Mouse (Mus musculus) bone marrow macrophage, adult 2 months (primary cell): ENCODE measurements around the gene Ift52. TPM values are rescaled to one million over a fixed set of nuclear protein-coding genes. Genes with fewer than 3 reads are reported as not detected.

ENCODE experiments used
- H3K27ac ChIP-seq: 2 replicates; pipeline ENCODE4 v1.5.1; 2012; ENCODE audit warnings: low read depth, low read length; ENCODE audit not compliant: insufficient read depth
- H3K4me1 ChIP-seq: 2 replicates; pipeline ENCODE4 v1.6.1; 2012; ENCODE audit warnings: low read length; ENCODE audit not compliant: control insufficient read depth, insufficient read depth
- H3K4me3 ChIP-seq: 2 replicates; pipeline ENCODE4 v1.5.1; 2012; ENCODE audit warnings: mild to moderate bottlenecking, low read length, moderate library complexity; ENCODE audit not compliant: insufficient read depth
- CTCF ChIP-seq: IDR thresholded peaks from 2 replicates; pipeline ENCODE4 v1.5.1; 2012; ENCODE audit warnings: low read depth, mild to moderate bottlenecking, low read length, moderate library complexity
- POLR2A ChIP-seq: IDR thresholded peaks from 2 replicates; pipeline ENCODE4 v1.6.1; 2012; ENCODE audit warnings: mild to moderate bottlenecking, low read depth, low read length, borderline replicate concordance
- polyA plus RNA-seq: library from polyadenylated mRNA; stranded (reverse); fragments of >200 nt; gene quantifications from 2 replicates; pipeline ENCODE4 v1.2.4, GENCODE M21; 2012; ENCODE audit not compliant: missing spikeins, insufficient read depth, insufficient read length

Gene Ift52
- polyA plus RNA-seq, 1 experiment, result 37.9 TPM

GRCm38 (mm10) chr2:162985923-162986322, 31.2 kb upstream of the Ift52 start:
- Histone ChIP-seq H3K27ac (no peak overlapping the region), H3K4me1 (peaks cover 9% of the 10 kb centered on the region), H3K4me3 (no peak overlapping the region)
- TF ChIP-seq POLR2A (no peak), CTCF (no peak)

- TF ChIP-seq CTCF (no peak), POLR2A (no peak)
- H3K4me3 ChIP-seq, result no peak overlapping the region
- no peak overlapping the region for H3K27ac ChIP-seq
- peaks cover 9% of the 10 kb centered on the region for H3K4me1 ChIP-seq
Measured at GRCm38 (mm10) chr2:162986764-162987163, 30.4 kb upstream of the Ift52 start.

GRCm38 (mm10) chr2:162987218-162987617, 29.9 kb upstream of the Ift52 start, which contains the start of gene Sgk2:
Gene Sgk2 (plus strand): TSS chr2:162987330.
- no peak for TF ChIP-seq POLR2A
- TF ChIP-seq CTCF, result no peak
- Histone ChIP-seq H3K4me3 (no peak within 1 kb of the TSS), H3K27ac (no peak within 1 kb of the TSS), H3K4me1 (peaks cover 9% of the 10 kb centered on the region)

GRCm38 (mm10) chr2:162988235-162988634, 28.9 kb upstream of the Ift52 start:
- no peak overlapping the region for H3K27ac ChIP-seq
- H3K4me1 ChIP-seq, result peaks cover 9% of the 10 kb centered on the region
- TF ChIP-seq CTCF, result no peak
- no peak for TF ChIP-seq POLR2A
- H3K4me3 ChIP-seq, result no peak overlapping the region

DNA sequence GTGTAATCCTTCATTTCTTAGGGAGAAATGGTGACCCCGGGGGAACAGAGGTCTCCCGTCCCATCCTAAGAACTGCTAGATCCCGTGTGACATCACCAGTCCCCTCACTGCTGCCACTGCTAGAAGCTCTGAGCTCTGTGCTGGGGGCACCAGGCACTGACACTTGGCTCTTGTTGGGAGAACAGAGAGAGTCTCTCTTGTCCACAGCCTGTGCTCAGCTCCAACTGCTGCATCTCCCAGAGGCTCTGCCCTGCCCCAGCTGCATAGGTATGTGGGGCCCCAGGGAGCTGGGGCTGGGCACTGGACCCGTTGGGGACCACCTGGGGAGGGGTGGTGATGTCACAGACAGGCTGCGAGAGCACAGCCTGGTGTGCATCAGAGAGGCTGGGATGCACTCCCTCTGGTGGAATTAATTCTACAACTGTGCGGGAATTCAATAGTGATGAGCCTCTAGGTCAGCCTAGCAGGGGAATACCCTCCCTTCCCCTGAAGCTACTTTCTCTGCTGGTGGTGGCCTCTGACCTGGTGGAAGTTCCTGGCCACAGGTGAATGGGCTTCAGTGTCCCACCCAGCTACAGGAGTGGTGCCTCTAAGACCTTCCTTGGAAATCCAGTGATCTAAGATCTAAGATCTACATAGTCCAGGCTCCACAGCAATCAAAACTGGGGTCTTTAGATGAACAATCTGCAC, 25.6 kb upstream of the Ift52 start:
- Histone ChIP-seq H3K27ac (no peak overlapping the region), H3K4me1 (peaks cover 9% of the 10 kb centered on the region), H3K4me3 (no peak overlapping the region)
- TF ChIP-seq POLR2A, result no peak
- TF ChIP-seq CTCF, result no peak

- no peak overlapping the region for H3K4me3 ChIP-seq
- H3K4me1 ChIP-seq, result peaks cover 5% of the 10 kb centered on the region
- H3K27ac ChIP-seq, result no peak overlapping the region
- TF ChIP-seq CTCF (no peak), POLR2A (no peak)
Measured at GRCm38 (mm10) chr2:162992084-162992437, 25.1 kb upstream of the Ift52 start.

GRCm38 (mm10) chr2:162993881-162994616, 23.1 kb upstream of the Ift52 start:
- Histone ChIP-seq H3K27ac (no peak overlapping the region), H3K4me1 (0 out of 2 replicates have a peak, but pooled peaks cover 3% of the 10 kb centered on the region), H3K4me3 (no peak overlapping the region)
- TF ChIP-seq CTCF (no peak), POLR2A (no peak)

DNA sequence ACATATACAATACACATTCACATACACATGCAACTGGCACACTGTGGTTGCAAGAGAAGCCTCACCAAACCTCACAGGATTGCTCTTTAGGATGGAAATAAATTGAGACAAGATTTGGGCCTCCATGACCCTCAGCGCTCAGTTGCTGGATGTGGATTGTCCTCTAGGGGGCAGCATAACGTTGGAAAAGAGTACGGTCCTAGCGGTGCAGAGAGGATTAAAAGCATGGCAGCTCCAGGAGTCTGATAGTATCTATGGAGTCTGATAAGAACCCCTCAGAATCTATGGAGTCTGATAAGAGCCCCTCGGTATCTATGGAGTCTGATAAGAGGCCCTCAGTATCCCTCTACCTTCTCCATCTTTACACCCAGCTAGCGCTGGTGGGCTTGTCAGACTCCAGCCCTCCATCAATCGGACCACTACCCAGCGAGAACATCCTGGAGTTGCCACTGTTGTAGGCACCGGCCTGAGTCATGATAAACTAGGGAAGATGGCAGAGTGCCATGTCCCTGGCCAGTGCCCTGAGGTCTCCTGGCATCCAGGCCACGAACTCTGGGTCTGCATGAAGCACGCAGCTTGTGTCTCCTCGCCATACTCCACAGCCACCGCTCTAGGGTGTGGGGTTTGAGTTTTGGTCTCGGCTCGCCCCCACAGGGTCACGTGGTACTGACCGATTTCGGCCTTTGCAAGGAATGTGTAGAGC, 18.5 kb upstream of the Ift52 start:
- TF ChIP-seq CTCF (peak; percentile 84), POLR2A (no peak)
- H3K27ac ChIP-seq, result no peak overlapping the region
- peak overlapping the region; percentile 8 for H3K4me3 ChIP-seq
- H3K4me1 ChIP-seq, result 0 out of 2 replicates have a peak, but pooled peaks cover 3% of the 10 kb centered on the region

DNA sequence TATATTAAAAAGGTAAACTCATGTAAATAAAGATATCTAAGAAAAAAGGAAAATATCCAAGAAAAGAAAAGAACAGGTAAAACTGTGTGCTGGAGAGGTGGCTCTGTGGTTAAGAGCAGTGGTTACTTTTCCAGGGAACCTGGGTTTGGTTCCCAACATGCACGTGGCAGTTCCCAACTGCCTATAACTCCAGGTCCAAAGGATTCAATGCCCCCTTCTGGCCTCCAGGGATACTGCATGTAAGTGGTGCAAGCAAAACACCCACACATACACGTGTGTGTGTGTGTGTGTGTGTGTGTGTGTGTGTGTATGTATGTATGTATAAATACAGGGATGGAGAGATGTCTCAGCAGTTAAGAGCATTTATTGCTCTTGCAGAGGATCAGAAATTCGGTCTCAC, 17.4 kb upstream of the Ift52 start:
- Histone ChIP-seq H3K27ac (no peak overlapping the region), H3K4me1 (0 out of 2 replicates have a peak, but pooled peaks cover 3% of the 10 kb centered on the region), H3K4me3 (no peak overlapping the region)
- TF ChIP-seq CTCF, result peak; percentile 34; the same call in 1 of the 2 replicates
- TF ChIP-seq POLR2A, result no peak

- Histone ChIP-seq H3K27ac (no peak overlapping the region), H3K4me1 (0 out of 2 replicates have a peak, but pooled peaks cover 3% of the 10 kb centered on the region), H3K4me3 (no peak overlapping the region)
- TF ChIP-seq POLR2A (no peak), CTCF (no peak)
Measured at GRCm38 (mm10) chr2:163001071-163001470, 16.1 kb upstream of the Ift52 start.
